Mouse (Mus musculus): ENCODE data around the gene Frrs1.

The Frrs1 gene

GRCm38 (mm10) chr3:116905898-116906297 lies 46.6 kb downstream of the Frrs1 start:
- in situ Hi-C loops (cut with MboI, MseI), result no loop called here

- in situ Hi-C loops (cut with MboI, MseI), result no loop called here
These were observed 47.3 kb downstream of the Frrs1 start for GRCm38 (mm10) chr3:116906596-116906995.

GRCm38 (mm10) chr3:116914374-116914773 lies 55.1 kb downstream of the Frrs1 start:
- in situ Hi-C loops (cut with MboI, MseI), result no loop called here

- in situ Hi-C loops (cut with MboI, MseI), result no loop called here
These were observed 55.7 kb downstream of the Frrs1 start for GRCm38 (mm10) chr3:116914931-116915330.

GRCm38 (mm10) chr3:116917016-116917415 lies 57.8 kb downstream of the Frrs1 start:
- in situ Hi-C loops (cut with MboI, MseI), result no loop called here

- in situ Hi-C loops (cut with MboI, MseI), result no loop called here
These were observed 62.3 kb downstream of the Frrs1 start for GRCm38 (mm10) chr3:116921535-116921934.

- in situ Hi-C loops (cut with MboI, MseI), result no loop called here
These were observed 63.8 kb downstream of the Frrs1 start for GRCm38 (mm10) chr3:116923042-116923441.

- in situ Hi-C loops (cut with MboI, MseI), result no loop called here
These were observed 69.7 kb downstream of the Frrs1 start for GRCm38 (mm10) chr3:116928994-116929393.

- in situ Hi-C loops (cut with MboI, MseI), result no loop called here
These were observed 73.9 kb downstream of the Frrs1 start for GRCm38 (mm10) chr3:116933158-116933557.

- in situ Hi-C loops (cut with MboI, MseI), result no loop called here
These were observed 77.8 kb downstream of the Frrs1 start for GRCm38 (mm10) chr3:116936934-116937691.

GRCm38 (mm10) chr3:116940804-116941558 lies 81.7 kb downstream of the Frrs1 start:
- in situ Hi-C loops (cut with MboI, MseI), result no loop called here

GRCm38 (mm10) chr3:116941559-116942117 lies 82.4 kb downstream of the Frrs1 start:
- in situ Hi-C loops (cut with MboI, MseI), result no loop called here

GRCm38 (mm10) chr3:116942751-116943150 lies 83.5 kb downstream of the Frrs1 start:
- in situ Hi-C loops (cut with MboI, MseI), result no loop called here

GRCm38 (mm10) chr3:116943422-116943821 lies 84.2 kb downstream of the Frrs1 start:
- in situ Hi-C loops (cut with MboI, MseI), result no loop called here

- in situ Hi-C loops (cut with MboI, MseI), result no loop called here
These were observed 87.2 kb downstream of the Frrs1 start for GRCm38 (mm10) chr3:116946476-116946875.

GRCm38 (mm10) chr3:116950665-116951115 lies 91.4 kb downstream of the Frrs1 start:
- in situ Hi-C loops (cut with MboI, MseI), result no loop called here

- in situ Hi-C loops (cut with MboI, MseI), result no loop called here
These were observed 92.2 kb downstream of the Frrs1 start for GRCm38 (mm10) chr3:116951489-116951888.

- in situ Hi-C loops (cut with MboI, MseI), result no loop called here
These were observed 93.1 kb downstream of the Frrs1 start for GRCm38 (mm10) chr3:116952242-116952899.

- in situ Hi-C loops (cut with MboI, MseI), result no loop called here
These were observed 94.1 kb downstream of the Frrs1 start for GRCm38 (mm10) chr3:116953366-116953765.

GRCm38 (mm10) chr3:116955061-116955460 lies 95.8 kb downstream of the Frrs1 start:
- in situ Hi-C loops (cut with MboI, MseI), result no loop called here
